Mouse (Mus musculus) C2C12 (cell line): ENCODE results near the gene Pecr.

Experiments
- CTCF ChIP-seq: IDR thresholded peaks from one replicate; pipeline ENCODE4 v1.5.1; 2011; ENCODE audit not compliant: control insufficient read depth, insufficient read depth, insufficient read length
- MAX ChIP-seq: IDR thresholded peaks from one replicate; pipeline ENCODE4 v1.6.1; 2011; ENCODE audit warnings: mild to moderate bottlenecking, control low read depth
- MYOD1 ChIP-seq: IDR thresholded peaks from one replicate; pipeline ENCODE4 v1.6.1; 2011; ENCODE audit warnings: low read depth; ENCODE audit not compliant: control insufficient read depth, insufficient read length
- MYOG ChIP-seq: IDR thresholded peaks from one replicate; pipeline ENCODE4 v1.6.1; 2011; ENCODE audit not compliant: control insufficient read depth, insufficient read length; ENCODE audit errors: extremely low read depth
- USF1 ChIP-seq: IDR thresholded peaks from one replicate; pipeline ENCODE4 v1.6.1; 2011; ENCODE audit warnings: low read depth, mild to moderate bottlenecking, control low read depth, moderate library complexity

GRCm38 (mm10) chr1:72312701-72313398, 28.7 kb upstream of the Pecr start:
- TF ChIP-seq CTCF (no peak), USF1 (no peak), MAX (no peak), MYOG (no peak), MYOD1 (no peak)
